Mouse (Mus musculus): Measurements from ENCODE around the gene Zbtb8os.

DNA sequence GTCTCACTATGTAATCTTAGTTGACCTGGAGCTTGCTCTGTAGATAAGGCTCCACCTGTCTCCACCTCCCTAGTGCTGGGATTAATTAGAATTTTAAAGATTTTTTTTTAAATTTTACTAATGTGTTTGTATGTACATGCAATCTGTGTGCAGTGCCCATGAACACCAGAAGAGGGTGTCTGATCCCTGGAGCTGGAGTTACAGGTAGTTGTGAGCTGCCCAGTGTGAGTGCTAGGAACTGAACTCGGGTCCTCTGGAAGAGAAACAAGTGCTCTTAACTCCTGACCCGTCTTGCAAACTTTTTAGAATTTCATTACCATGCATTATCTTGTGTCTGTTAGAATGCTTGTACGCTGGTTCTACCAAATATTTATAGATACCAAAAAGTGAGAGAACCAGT, 35.9 kb downstream of the Zbtb8os start:
- TF ChIP-seq CTCF (conservative IDR thresholded peaks at IDR 0.05; ENCODE audit: low read length) = peak; percentile 40
- no peak for TF ChIP-seq POU5F1 (IDR thresholded peaks at IDR 0.05; ENCODE audit: borderline replicate concordance, low read length)
- no peak for TF ChIP-seq NANOG (IDR thresholded peaks at IDR 0.05; ENCODE audit: borderline replicate concordance, low read length)

Data from E14TG2a.4 (cell line).